Mouse (Mus musculus) stomach, embryonic 16.5 days (tissue): Measurements from ENCODE around the gene Mob4. TPM values are rescaled to one million over a fixed set of nuclear protein-coding genes. Genes with fewer than 3 reads are reported as not detected.
"Not testable (repeated sequence)": the region's sequence is repeated elsewhere in the genome, so short reads cannot be mapped to it uniquely, and the experiment has no call there.

Experiments
- ATAC-seq: fragments of 200-750 bp; cut with Nextera tagmentation; 2 replicates; pipeline ENCODE4 v1.8.0; 2017; ENCODE audit warnings: moderate number of reproducible peaks, moderate TSS enrichment; ENCODE audit not compliant: insufficient read depth, low FRiP score
- H3K27ac ChIP-seq: fragments of 300-500 bp; sonication (generic); 2 replicates; pipeline ENCODE4 v1.5.1; 2014; ENCODE audit warnings: low read length
- H3K27me3 ChIP-seq: fragments of 300-500 bp; sonication (generic); 2 replicates; pipeline ENCODE4 v1.6.1; 2014; ENCODE audit warnings: low read length, control low read depth, mixed read lengths; ENCODE audit not compliant: control insufficient read depth, insufficient read depth
- H3K36me3 ChIP-seq: fragments of 300-500 bp; sonication (generic); 2 replicates; pipeline ENCODE4 v1.6.1; 2014; ENCODE audit warnings: low read length; ENCODE audit not compliant: control insufficient read depth, insufficient read depth
- H3K4me1 ChIP-seq: fragments of 300-500 bp; sonication (generic); 2 replicates; pipeline ENCODE4 v1.6.1; 2014; ENCODE audit warnings: low read length, control low read depth, mixed read lengths; ENCODE audit not compliant: control insufficient read depth, insufficient read depth
- H3K4me2 ChIP-seq: fragments of 300-500 bp; sonication (generic); 2 replicates; pipeline ENCODE4 v1.6.1; 2014; ENCODE audit warnings: low read depth, low read length, mixed read lengths
- H3K4me3 ChIP-seq: fragments of 300-500 bp; sonication (generic); replicated peaks from 2 replicates; pipeline ENCODE4 v1.5.1; 2014; ENCODE audit warnings: mild to moderate bottlenecking, low read length
- H3K9ac ChIP-seq: fragments of 300-500 bp; sonication (generic); 2 replicates; pipeline ENCODE4 v1.6.1; 2014; ENCODE audit warnings: low read length
- H3K9me3 ChIP-seq: fragments of 300-500 bp; sonication (generic); replicated peaks from 2 replicates; pipeline ENCODE4 v1.6.1; 2016; ENCODE audit warnings: low read length, control low read depth; ENCODE audit not compliant: control insufficient read depth
- WGBS: fragments of 180-500 bp; shearing (Covaris S2); extraction: QIAGEN DNeasy Blood & Tissue Kit; methylation state at CpG from one replicate; pipeline ENCODE4 v1.1.7; 2014; 5-methylcytosine and 5-hydroxymethylcytosine counted together
- polyA plus RNA-seq: library from polyadenylated mRNA; unstranded; fragments of >200 nt; fragmentation: Nextera tagmentation; extraction: Ambion mirVana; gene quantifications from 2 replicates; pipeline ENCODE4 v1.2.1, GENCODE M21; 2015

Mob4 gene
- polyA plus RNA-seq, 1 experiment from 2014 or later = 153 TPM

GRCm38 (mm10) chr1:55092056-55092455 is 39.0 kb upstream of the Mob4 start:
- no peak for ATAC-seq
- H3K27me3 ChIP-seq = no peaks in the 10 kb centered on the region
- no peak overlapping the region for H3K9ac ChIP-seq
- 96% methylated on average over 2 of the region's 2 CpGs for WGBS
- peaks cover 7% of the 10 kb centered on the region for H3K4me1 ChIP-seq
- H3K4me3 ChIP-seq = no peak overlapping the region
- no peak overlapping the region for H3K27ac ChIP-seq
- no peaks in the 10 kb centered on the region for H3K9me3 ChIP-seq
- peaks cover 3% of the 10 kb centered on the region; the same call in 1 of the 2 replicates for H3K36me3 ChIP-seq
- no peak overlapping the region for H3K4me2 ChIP-seq

GRCm38 (mm10) chr1:55092469-55092868 is 38.6 kb upstream of the Mob4 start:
- no peaks in the 10 kb centered on the region for H3K9me3 ChIP-seq
- no peak overlapping the region for H3K4me2 ChIP-seq
- WGBS = 64% methylated on average over 1 of the region's 1 CpGs
- H3K4me3 ChIP-seq = no peak overlapping the region
- H3K36me3 ChIP-seq = peaks cover 3% of the 10 kb centered on the region; the same call in 1 of the 2 replicates
- no peak for ATAC-seq
- no peaks in the 10 kb centered on the region for H3K27me3 ChIP-seq
- H3K4me1 ChIP-seq = peaks cover 7% of the 10 kb centered on the region
- no peak overlapping the region for H3K27ac ChIP-seq
- H3K9ac ChIP-seq = no peak overlapping the region

- no peak for ATAC-seq
- Histone ChIP-seq H3K9ac (no peak overlapping the region), H3K9me3 (peaks cover 5% of the 10 kb centered on the region; the same call in 1 of the 2 replicates), H3K27me3 (no peaks in the 10 kb centered on the region), H3K27ac (no peak overlapping the region), H3K4me1 (0 out of 2 replicates have a peak, but pooled peaks cover 6% of the 10 kb centered on the region), H3K36me3 (no peaks in the 10 kb centered on the region), H3K4me2 (no peak overlapping the region), H3K4me3 (no peak overlapping the region)
- WGBS = 79% methylated on average over 9 of the region's 9 CpGs
These were observed 24.0 kb upstream of the Mob4 start for GRCm38 (mm10) chr1:55106919-55107585.

- H3K36me3 ChIP-seq = no peaks in the 10 kb centered on the region
- no peak overlapping the region for H3K4me2 ChIP-seq
- H3K4me1 ChIP-seq = 0 out of 2 replicates have a peak, but pooled peaks cover 6% of the 10 kb centered on the region
- H3K27me3 ChIP-seq = no peaks in the 10 kb centered on the region
- 91% methylated on average over 1 of the region's 1 CpGs for WGBS
- no peak for ATAC-seq
- H3K9ac ChIP-seq = no peak overlapping the region
- H3K4me3 ChIP-seq = no peak overlapping the region
- H3K27ac ChIP-seq = no peak overlapping the region
- peaks cover 5% of the 10 kb centered on the region; the same call in 1 of the 2 replicates for H3K9me3 ChIP-seq
These were observed 23.4 kb upstream of the Mob4 start for GRCm38 (mm10) chr1:55107644-55108043.

GRCm38 (mm10) chr1:55108473-55108872 is 22.6 kb upstream of the Mob4 start:
- Histone ChIP-seq H3K4me2 (no peak overlapping the region), H3K9ac (no peak overlapping the region), H3K36me3 (no peaks in the 10 kb centered on the region), H3K9me3 (peaks cover 5% of the 10 kb centered on the region; the same call in 1 of the 2 replicates), H3K27ac (no peak overlapping the region; the same call in 1 of the 2 replicates), H3K4me1 (0 out of 2 replicates have a peak, but pooled peaks cover 6% of the 10 kb centered on the region), H3K4me3 (no peak overlapping the region), H3K27me3 (no peaks in the 10 kb centered on the region)
- ATAC-seq = no peak
- WGBS = 33% methylated on average over 2 of the region's 2 CpGs

- ATAC-seq = no peak
- H3K4me2 ChIP-seq = no peak overlapping the region
- no peaks in the 10 kb centered on the region for H3K36me3 ChIP-seq
- no peaks in the 10 kb centered on the region for H3K27me3 ChIP-seq
- no peak overlapping the region for H3K9ac ChIP-seq
- H3K9me3 ChIP-seq = peaks cover 5% of the 10 kb centered on the region; the same call in 1 of the 2 replicates
- no peak overlapping the region for H3K4me3 ChIP-seq
- 82% methylated on average over 4 of the region's 4 CpGs for WGBS
- H3K4me1 ChIP-seq = 0 out of 2 replicates have a peak, but pooled peaks cover 6% of the 10 kb centered on the region
- H3K27ac ChIP-seq = no peak overlapping the region; the same call in 1 of the 2 replicates
These were observed 21.8 kb upstream of the Mob4 start for GRCm38 (mm10) chr1:55109066-55109766.

- Histone ChIP-seq H3K9me3 (no peaks in the 10 kb centered on the region), H3K4me3 (no peak overlapping the region), H3K4me2 (no peak overlapping the region), H3K36me3 (no peaks in the 10 kb centered on the region), H3K27me3 (no peaks in the 10 kb centered on the region), H3K9ac (no peak overlapping the region), H3K27ac (no peak overlapping the region), H3K4me1 (no peaks in the 10 kb centered on the region)
- ATAC-seq = no peak
- 89% methylated on average over 5 of the region's 5 CpGs for WGBS
These were observed 8.0 kb upstream of the Mob4 start for GRCm38 (mm10) chr1:55123046-55123445.

GRCm38 (mm10) chr1:55123561-55123960 is 7.5 kb upstream of the Mob4 start:
- Histone ChIP-seq H3K9ac (no peak overlapping the region), H3K27me3 (no peaks in the 10 kb centered on the region), H3K4me3 (no peak overlapping the region), H3K36me3 (no peaks in the 10 kb centered on the region), H3K4me1 (no peaks in the 10 kb centered on the region), H3K27ac (no peak overlapping the region), H3K9me3 (no peaks in the 10 kb centered on the region), H3K4me2 (no peak overlapping the region)
- no peak for ATAC-seq
- WGBS = 71% methylated on average over 2 of the region's 2 CpGs

GRCm38 (mm10) chr1:55124136-55124535 is 6.9 kb upstream of the Mob4 start:
- H3K27me3 ChIP-seq, H3K4me3 ChIP-seq, H3K36me3 ChIP-seq, H3K4me1 ChIP-seq, H3K9ac ChIP-seq, H3K27ac ChIP-seq, H3K4me2 ChIP-seq, ATAC-seq, H3K9me3 ChIP-seq: not testable (repeated sequence)
- 95% methylated on average over 2 of the region's 2 CpGs for WGBS
